Mouse (Mus musculus): ENCODE data around the gene Fam71a. TPM values are rescaled to one million over a fixed set of nuclear protein-coding genes. Genes with fewer than 3 reads are reported as not detected.

Gene Fam71a
- not detected in 2 replicates for polyA plus RNA-seq (2012; ENCODE audit: low replicate concordance)

GRCm38 (mm10) chr1:191164717-191165116, at the start of gene Fam71a:
Gene Fam71a, minus strand, starts transcription at chr1:191164817.

Other genes starting within 250 kb of the Fam71a start
- gene Angel2, start 239.7 kb downstream of the Fam71a start, polyA plus RNA-seq (2012; ENCODE audit: low replicate concordance) = 13.9 and 21.4 TPM in 2 replicates
- 1.3 and 4.6 TPM in 2 replicates for gene Vash2, start 185.5 kb downstream of the Fam71a start, polyA plus RNA-seq (2012; ENCODE audit: low replicate concordance)
- gene Flvcr1, start 138.7 kb downstream of the Fam71a start, polyA plus RNA-seq (2012; ENCODE audit: low replicate concordance) = 10.2 and 33.5 TPM in 2 replicates
- gene Spata45, start 128.2 kb downstream of the Fam71a start, polyA plus RNA-seq (2012; ENCODE audit: low replicate concordance) = not detected in 2 replicates
- gene Tatdn3, start 101.9 kb downstream of the Fam71a start, polyA plus RNA-seq (2012; ENCODE audit: low replicate concordance) = 0.60 and 0.80 TPM in 2 replicates
- 2.2 and 3.0 TPM in 2 replicates for gene Nsl1, start 101.8 kb downstream of the Fam71a start, polyA plus RNA-seq (2012; ENCODE audit: low replicate concordance)
- 23.3 and 54.8 TPM in 2 replicates for gene Batf3, start 67.0 kb downstream of the Fam71a start, polyA plus RNA-seq (2012; ENCODE audit: low replicate concordance)
- 1.7 and 3.4 TPM in 2 replicates for gene Atf3, start 53.2 kb upstream of the Fam71a start, polyA plus RNA-seq (2012; ENCODE audit: low replicate concordance)
- gene Nenf, start 153.4 kb upstream of the Fam71a start, polyA plus RNA-seq (2012; ENCODE audit: low replicate concordance) = 42.0 and 44.1 TPM in 2 replicates
- gene Tmem206, start 161.1 kb upstream of the Fam71a start, polyA plus RNA-seq (2012; ENCODE audit: low replicate concordance) = 5.6 and 10.0 TPM in 2 replicates
- 98.4 and 194 TPM in 2 replicates for gene Ppp2r5a, start 238.5 kb upstream of the Fam71a start, polyA plus RNA-seq (2012; ENCODE audit: low replicate concordance)